Mouse (Mus musculus): ENCODE measurements around the gene Atp7a. TPM values are rescaled to one million over a fixed set of nuclear protein-coding genes. Genes with fewer than 3 reads are reported as not detected.

Gene Atp7a
- total RNA-seq, 2 experiments from 2014 or later = 3.5 to 3.9 TPM

DNA sequence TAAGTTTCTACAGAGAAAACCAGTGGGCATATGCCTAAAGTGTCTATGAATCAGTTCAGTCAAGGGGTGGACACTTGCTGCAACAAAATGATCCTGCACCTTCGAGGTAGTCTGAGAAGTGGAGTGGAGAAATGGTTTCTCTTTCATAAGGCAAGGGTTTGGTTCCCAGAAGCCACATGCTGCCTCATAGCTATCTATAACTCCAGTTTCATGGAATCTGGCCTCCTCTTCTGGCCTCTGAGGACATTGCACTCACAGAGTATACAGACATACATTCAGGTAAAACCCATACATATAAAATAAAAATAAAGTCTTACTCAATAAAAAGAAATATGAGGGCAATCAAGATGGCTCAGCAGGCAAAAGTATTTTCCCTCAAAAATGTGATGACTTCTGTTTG, 138.0 kb downstream of the Atp7a start:
- ATAC-seq (replicated peaks; ENCODE audit: poor library complexity) = peak; percentile 95

DNA sequence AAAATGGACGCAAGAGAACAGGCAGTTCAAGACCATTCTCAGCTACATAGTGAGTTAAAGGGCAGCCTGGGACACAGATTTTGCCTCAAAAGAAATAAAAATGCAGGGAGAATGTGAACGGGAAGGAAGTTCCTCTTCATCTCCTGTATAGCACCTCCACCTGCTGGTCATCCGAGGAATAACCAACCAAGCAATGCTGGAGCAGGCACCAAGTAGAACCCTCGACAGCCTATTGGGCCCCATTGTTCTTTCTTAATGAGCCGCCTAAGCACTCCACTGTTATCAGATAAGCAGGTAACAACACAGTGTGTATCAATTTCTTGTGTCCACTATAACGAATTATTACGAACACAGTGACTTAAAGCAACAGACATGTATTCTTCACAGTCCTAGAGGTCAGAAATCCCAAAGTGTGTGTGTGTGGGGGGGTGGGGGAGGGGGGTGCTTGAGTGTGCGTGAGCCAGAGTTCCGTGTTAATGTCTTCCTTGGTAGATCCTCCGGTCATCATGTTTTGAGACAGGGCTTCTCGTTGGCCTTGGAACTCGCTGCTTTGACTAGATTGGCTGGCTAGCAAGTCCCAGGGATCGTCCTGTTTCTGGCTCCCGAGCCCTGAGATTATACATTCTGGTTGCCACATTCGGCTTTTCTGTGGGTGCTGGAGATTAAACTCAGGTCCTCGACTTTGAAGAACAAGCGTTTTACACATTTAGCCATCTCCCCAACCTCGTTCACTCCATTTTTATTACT, 144.2 kb downstream of the Atp7a start:
- peak; percentile 100 for ATAC-seq (replicated peaks; ENCODE audit: poor library complexity)

DNA sequence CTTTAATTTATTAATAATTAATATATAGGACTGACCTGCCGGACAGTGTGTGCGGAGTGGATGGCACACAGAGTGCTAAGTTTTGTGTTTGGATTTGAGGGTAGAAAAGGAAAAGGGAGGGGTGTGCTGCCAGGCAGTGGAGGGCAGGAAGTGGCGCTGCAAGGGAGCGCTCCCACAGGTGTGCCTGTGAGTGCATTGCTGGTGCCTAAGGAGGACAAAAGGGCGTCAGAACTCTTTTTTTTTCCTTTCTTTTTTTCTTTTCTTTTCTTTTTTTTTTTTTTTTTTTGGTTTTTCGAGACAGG, 144.7 kb downstream of the Atp7a start:
- ATAC-seq (replicated peaks; ENCODE audit: poor library complexity) = no peak

Other genes starting within 250 kb of the Atp7a start
- gene Atrx, start 97.9 kb upstream of the Atp7a start, total RNA-seq (2015) = 149 and 179 TPM in 2 replicates
- 217 and 332 TPM in 2 replicates for gene Atrx, start 97.9 kb upstream of the Atp7a start, total RNA-seq (2017)
- gene Magt1, start 15.4 kb upstream of the Atp7a start, total RNA-seq (2015) = 71.6 and 77.2 TPM in 2 replicates
- 91.2 and 112 TPM in 2 replicates for gene Magt1, start 15.4 kb upstream of the Atp7a start, total RNA-seq (2017)
- gene Cox7b, start 11.6 kb upstream of the Atp7a start, total RNA-seq (2015) = 356 and 368 TPM in 2 replicates
- gene Cox7b, start 11.6 kb upstream of the Atp7a start, total RNA-seq (2017) = 459 and 491 TPM in 2 replicates
- 1.3 and 1.6 TPM in 2 replicates for gene Tlr13, start 115.9 kb downstream of the Atp7a start, total RNA-seq (2015)
- 1.00 and 1.4 TPM in 2 replicates for gene Tlr13, start 115.9 kb downstream of the Atp7a start, total RNA-seq (2017)
- gene Pgk1, start 159.8 kb downstream of the Atp7a start, total RNA-seq (2015) = 406 and 427 TPM in 2 replicates
- 339 and 366 TPM in 2 replicates for gene Pgk1, start 159.8 kb downstream of the Atp7a start, total RNA-seq (2017)
- 6.4 and 11.1 TPM in 2 replicates for gene Taf9b, start 193.9 kb downstream of the Atp7a start, total RNA-seq (2015)
- gene Taf9b, start 193.9 kb downstream of the Atp7a start, total RNA-seq (2017) = 1.0 and 4.1 TPM in 2 replicates
- not detected in 2 replicates for gene Fnd3c2, start 228.1 kb downstream of the Atp7a start, total RNA-seq (2015)
- not detected in 2 replicates for gene Fnd3c2, start 228.1 kb downstream of the Atp7a start, total RNA-seq (2017)

Data from megakaryocyte progenitor cell, adult 5-6 weeks (primary cell).